Mouse (Mus musculus) left cerebral cortex, adult 8-10 months (tissue): ENCODE data around the gene Alkbh5. TPM values are rescaled to one million over a fixed set of nuclear protein-coding genes. Genes with fewer than 3 reads are reported as not detected.
A peak's percentile ranks its signal among the peaks of the same experiment; 100 is the strongest.
"Not testable (repeated sequence)": the region's sequence is repeated elsewhere in the genome, so short reads cannot be mapped to it uniquely, and the experiment has no call there.

ENCODE experiments used
- DNase-seq, 2 experiments: peaks; one replicate each; pipeline ENCODE4 v3.0.0; 2022; ENCODE audit warnings: low spot score in 2 of 2
- total RNA-seq, 4 experiments: library from RNA; stranded (reverse); gene quantifications; 2 replicates each; pipeline ENCODE4 v1.2.4; 2022

The Alkbh5 gene
- total RNA-seq, 4 experiments from 2014 or later = 52.7 to 58.2 (median 54.9) TPM

DNA sequence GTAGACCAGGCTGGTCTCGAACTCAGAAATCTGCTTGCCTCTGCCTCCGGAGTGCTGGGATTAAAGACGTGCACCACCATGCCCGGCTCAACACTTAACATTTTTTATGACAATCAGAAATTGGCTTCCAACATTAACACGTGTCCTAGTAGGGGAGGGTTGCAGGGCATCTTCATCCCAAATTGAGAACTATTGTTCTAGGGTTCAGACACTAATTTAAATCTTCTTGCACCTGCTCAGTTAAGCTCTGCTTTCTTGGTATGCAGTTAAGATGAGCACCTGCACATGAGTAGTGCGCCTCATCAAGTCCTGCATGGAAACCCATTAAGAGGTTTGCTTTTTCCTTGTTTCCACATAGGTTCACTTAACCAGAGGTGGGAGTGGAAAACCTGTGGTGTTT is 5.7 kb downstream of the Alkbh5 start:
- no peak for DNase-seq

DNA sequence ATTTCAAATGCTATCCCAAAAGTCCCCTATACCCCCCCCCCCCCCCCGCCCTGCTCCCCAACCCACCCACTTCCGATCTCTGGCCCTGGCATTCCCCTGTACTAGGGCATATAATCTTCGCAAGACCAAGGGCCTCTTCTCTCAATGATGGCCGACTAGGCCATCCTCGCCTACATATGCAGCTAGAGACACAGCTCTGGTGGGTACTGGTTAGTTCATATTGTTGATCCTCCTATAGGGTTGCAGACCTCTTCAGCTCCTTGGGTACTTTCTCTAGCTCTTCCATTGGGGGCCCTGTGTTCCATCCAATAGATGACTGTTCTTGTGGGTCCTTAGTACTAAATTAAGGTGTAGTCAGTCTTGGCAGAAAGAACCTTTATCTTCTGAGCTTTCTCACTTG is 7.0 kb downstream of the Alkbh5 start:
- not testable (repeated sequence) for DNase-seq

DNA sequence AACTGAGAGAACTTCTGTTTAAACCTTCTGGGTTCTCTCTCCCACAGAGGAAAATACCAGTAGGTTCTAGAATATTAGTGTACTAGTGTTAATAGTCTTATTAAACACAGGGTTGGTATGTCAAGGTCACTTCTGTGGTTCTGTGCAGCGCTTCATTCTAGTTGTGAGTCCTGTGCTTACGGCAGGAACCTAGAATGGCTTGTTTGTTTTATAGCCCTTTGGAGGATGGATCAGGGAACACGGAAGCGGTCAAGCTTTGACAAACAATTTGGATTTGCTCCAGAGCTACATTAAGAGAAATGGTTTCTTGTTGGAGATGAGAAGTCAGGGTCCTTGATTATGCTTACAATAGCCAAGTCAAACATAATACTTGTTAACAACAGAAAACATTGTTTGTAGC is 9.3 kb downstream of the Alkbh5 start:
- DNase-seq = no peak

GRCm38 (mm10) chr11:60548112-60548511 is 11.9 kb downstream of the Alkbh5 start:
- DNase-seq = no peak

DNA sequence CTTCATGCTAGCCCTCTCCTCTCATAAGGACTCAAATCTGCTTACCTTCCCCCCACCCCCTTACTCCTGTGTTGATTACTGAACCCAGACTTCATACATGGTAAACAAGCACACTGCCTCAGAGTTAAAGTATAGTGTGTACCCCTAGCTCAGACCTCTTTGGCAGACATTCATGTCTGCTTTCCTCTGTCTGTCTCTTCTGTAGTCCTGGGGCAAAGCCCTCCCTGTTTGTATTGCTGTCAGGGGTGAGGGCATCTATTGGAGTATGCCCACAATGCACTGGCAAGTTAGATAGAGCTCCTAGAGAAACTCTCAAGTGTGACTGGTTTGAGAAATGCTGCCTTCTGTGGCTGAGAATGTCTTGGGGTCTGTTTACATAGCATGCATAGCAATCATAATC is 16.9 kb downstream of the Alkbh5 start:
- DNase-seq = no peak

- no peak for DNase-seq
Observed at GRCm38 (mm10) chr11:60557675-60558074, 21.5 kb downstream of the Alkbh5 start.

DNA sequence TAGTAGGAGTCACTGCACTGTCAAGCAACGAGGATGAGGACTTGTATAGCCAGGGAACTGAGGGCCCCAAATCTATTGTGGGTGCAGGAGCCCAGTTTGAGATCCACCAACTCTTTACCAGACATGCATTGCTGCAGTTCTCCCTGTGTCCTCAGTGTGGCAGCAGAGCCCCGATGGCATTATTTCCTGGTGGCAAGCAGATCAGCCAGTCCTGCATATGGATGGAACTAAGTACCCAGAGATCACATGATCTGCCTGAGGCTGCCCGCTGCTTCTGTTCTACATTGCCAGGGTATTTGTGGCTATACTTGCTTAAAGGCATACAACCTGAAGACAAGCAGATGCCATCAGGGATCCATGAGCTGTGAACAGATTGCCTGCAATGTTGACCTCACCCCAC is 23.2 kb downstream of the Alkbh5 start:
- DNase-seq = peak; percentile 49 to 61

- DNase-seq = not testable (repeated sequence)
Observed at GRCm38 (mm10) chr11:60574006-60574405, 37.8 kb downstream of the Alkbh5 start.

Other genes with a start within 250 kb of the Alkbh5 start
- 100 to 1,000 TPM; 205 to 222 (median 215) TPM for gene Tom1l2, start 183.5 kb upstream of the Alkbh5 start, total RNA-seq
- 10 to 100 TPM in 1 of 4 experiments, 1 to 10 TPM in 3; 8.6 to 12.8 (median 9.3) TPM for gene Drc3, start 183.1 kb upstream of the Alkbh5 start, total RNA-seq
- gene Gid4, start 119.2 kb upstream of the Alkbh5 start, total RNA-seq = 10 to 100 TPM; 45.6 to 53.8 (median 50.3) TPM
- 10 to 100 TPM; 27.7 to 34.3 (median 30.8) TPM for gene Atpaf2, start 117.9 kb upstream of the Alkbh5 start, total RNA-seq
- 10 to 100 TPM; 66.9 to 74.1 (median 69.2) TPM for gene Drg2, start 81.8 kb upstream of the Alkbh5 start, total RNA-seq
- gene Myo15, start 67.0 kb upstream of the Alkbh5 start, total RNA-seq = under 1 TPM; 0.06 to 0.21 (median 0.18) TPM
- gene Llgl1, start 163.3 kb downstream of the Alkbh5 start, total RNA-seq = 10 to 100 TPM; 40.0 to 42.3 (median 40.8) TPM
- gene Flii, start 190.9 kb downstream of the Alkbh5 start, total RNA-seq = 10 to 100 TPM; 61.2 to 73.0 (median 62.4) TPM
- 10 to 100 TPM; 18.3 to 24.8 (median 19.8) TPM for gene Mief2, start 192.0 kb downstream of the Alkbh5 start, total RNA-seq
- gene Top3a, start 241.0 kb downstream of the Alkbh5 start, total RNA-seq = 1 to 10 TPM; 5.4 to 7.2 (median 6.6) TPM
- gene Smcr8, start 241.1 kb downstream of the Alkbh5 start, total RNA-seq = 10 to 100 TPM; 31.7 to 35.9 (median 32.7) TPM